Mouse (Mus musculus): Measurements from ENCODE around the gene Mllt10. TPM values are rescaled to one million over a fixed set of nuclear protein-coding genes. Genes with fewer than 3 reads are reported as not detected.

Gene Mllt10
- total and polyA plus RNA-seq, 2 experiments from 2014 or later: 27.4 to 31.3 TPM

GRCm38 (mm10) chr2:18139646-18140045 lies 84.6 kb downstream of the Mllt10 start:
- Histone ChIP-seq H3K4me3 (ENCODE audit: low read depth, low read length) (no peak overlapping the region), H3K9ac (no peak overlapping the region), H3K27ac (ENCODE audit: low read depth, low read length) (no peak overlapping the region), H3K4me2 (ENCODE audit: low read depth) (no peak overlapping the region), H3K36me3 (ENCODE audit: insufficient read depth) (peaks cover 15% of the 10 kb centered on the region; the same call in 1 of the 2 replicates), H3K27me3 (ENCODE audit: insufficient read depth, low read length) (no peaks in the 10 kb centered on the region), H3K9me3 (ENCODE audit: low read length) (no peaks in the 10 kb centered on the region), H3K4me1 (ENCODE audit: insufficient read depth) (no peaks in the 10 kb centered on the region)
- 97% methylated on average over 5 of the region's 5 CpGs for WGBS
- ATAC-seq: no peak
- no peak for DNase-seq
- TF ChIP-seq CTCF (IDR thresholded peaks at IDR 0.05; ENCODE audit: low read depth): no peak

DNA sequence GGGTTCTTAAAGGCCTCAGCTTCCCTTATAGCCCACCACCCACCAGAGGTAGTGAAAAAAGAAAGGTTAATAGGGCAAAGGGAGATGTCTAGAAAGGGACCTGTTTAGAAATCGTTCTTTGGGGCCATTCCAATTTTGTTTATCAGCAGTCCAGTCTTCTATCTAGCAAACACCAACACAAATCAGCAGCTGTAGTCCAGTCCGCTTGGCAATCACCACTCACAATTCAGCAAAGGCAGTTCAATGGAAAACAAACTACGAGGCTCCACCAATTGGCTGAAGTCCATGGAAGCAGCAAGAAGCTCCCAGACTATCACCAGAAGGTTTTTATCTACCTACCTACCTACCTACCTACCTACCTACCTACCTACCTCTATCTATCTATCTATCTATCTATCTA lies 101.1 kb downstream of the Mllt10 start:
- no peak for DNase-seq
- Histone ChIP-seq H3K36me3 (ENCODE audit: insufficient read depth) (peaks cover 4% of the 10 kb centered on the region; the same call in 1 of the 2 replicates), H3K9ac (no peak overlapping the region), H3K4me2 (ENCODE audit: low read depth) (no peak overlapping the region), H3K27ac (ENCODE audit: low read depth, low read length) (no peak overlapping the region), H3K9me3 (ENCODE audit: low read length) (no peaks in the 10 kb centered on the region), H3K27me3 (ENCODE audit: insufficient read depth, low read length) (no peaks in the 10 kb centered on the region), H3K4me3 (ENCODE audit: low read depth, low read length) (no peak overlapping the region), H3K4me1 (ENCODE audit: insufficient read depth) (no peaks in the 10 kb centered on the region)
- 82% methylated on average over 3 of the region's 3 CpGs for WGBS
- ATAC-seq: no peak
- TF ChIP-seq CTCF (IDR thresholded peaks at IDR 0.05; ENCODE audit: low read depth): no peak

DNA sequence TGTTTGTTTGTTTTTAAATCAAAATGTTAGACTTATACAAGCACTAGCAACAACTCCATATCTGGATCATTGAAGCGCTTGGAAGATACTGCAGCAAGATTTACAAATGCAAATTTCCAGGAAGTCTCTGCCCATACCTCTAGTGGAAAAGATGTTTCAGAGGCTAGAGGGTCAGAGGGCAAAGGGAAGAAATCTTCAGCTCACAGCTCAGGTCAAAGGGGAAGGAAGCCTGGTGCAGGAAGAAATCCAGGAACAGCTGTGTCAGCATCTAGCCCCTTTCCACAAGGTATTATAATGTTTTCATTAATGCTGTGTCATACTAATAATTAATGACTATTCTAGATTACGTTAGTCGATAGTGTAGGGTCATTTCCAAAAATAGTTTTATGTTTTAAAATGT lies 104.4 kb downstream of the Mllt10 start:
- ATAC-seq (no peak), DNase-seq (no peak)
- Histone ChIP-seq H3K27me3 (ENCODE audit: insufficient read depth, low read length) (no peaks in the 10 kb centered on the region), H3K9me3 (ENCODE audit: low read length) (no peaks in the 10 kb centered on the region), H3K36me3 (ENCODE audit: insufficient read depth) (peaks cover 10% of the 10 kb centered on the region), H3K4me1 (ENCODE audit: insufficient read depth) (no peaks in the 10 kb centered on the region), H3K27ac (ENCODE audit: low read depth, low read length) (no peak overlapping the region), H3K4me2 (ENCODE audit: low read depth) (no peak overlapping the region), H3K4me3 (ENCODE audit: low read depth, low read length) (no peak overlapping the region), H3K9ac (no peak overlapping the region)
- WGBS: 90% methylated on average over 3 of the region's 3 CpGs
- no peak for TF ChIP-seq CTCF (IDR thresholded peaks at IDR 0.05; ENCODE audit: low read depth)

GRCm38 (mm10) chr2:18160992-18161391 lies 106.0 kb downstream of the Mllt10 start:
- WGBS: 25% methylated on average over 5 of the region's 5 CpGs
- TF ChIP-seq CTCF (IDR thresholded peaks at IDR 0.05; ENCODE audit: low read depth): no peak
- no peak for ATAC-seq
- peak; percentile 9 for DNase-seq
- Histone ChIP-seq H3K4me2 (ENCODE audit: low read depth) (no peak overlapping the region), H3K9ac (no peak overlapping the region), H3K27me3 (ENCODE audit: insufficient read depth, low read length) (no peaks in the 10 kb centered on the region), H3K36me3 (ENCODE audit: insufficient read depth) (peaks cover 10% of the 10 kb centered on the region), H3K9me3 (ENCODE audit: low read length) (no peaks in the 10 kb centered on the region), H3K27ac (ENCODE audit: low read depth, low read length) (no peak overlapping the region), H3K4me1 (ENCODE audit: insufficient read depth) (no peaks in the 10 kb centered on the region), H3K4me3 (ENCODE audit: low read depth, low read length) (no peak overlapping the region)

DNA sequence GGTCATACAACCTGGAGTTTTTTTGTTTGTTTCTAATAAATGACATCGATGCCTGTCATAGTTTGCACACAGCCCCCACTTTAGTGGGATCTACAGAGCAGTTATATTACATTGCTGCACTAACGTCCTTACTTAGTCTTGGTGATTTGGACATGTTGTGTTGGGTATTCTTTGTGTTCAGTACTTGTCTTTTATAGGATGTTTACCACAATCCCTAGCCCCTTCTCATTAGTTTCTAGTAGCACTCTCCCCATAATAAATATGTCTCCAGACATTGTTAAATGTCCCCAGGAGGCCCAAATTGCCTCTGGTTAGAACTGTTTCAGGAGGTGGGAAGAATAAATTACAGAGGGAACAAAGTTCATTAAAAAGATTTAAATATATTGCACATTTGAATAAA lies 110.5 kb downstream of the Mllt10 start:
- TF ChIP-seq CTCF (IDR thresholded peaks at IDR 0.05; ENCODE audit: low read depth): no peak
- H3K4me3 ChIP-seq (ENCODE audit: low read depth, low read length): no peak overlapping the region
- peaks cover 6% of the 10 kb centered on the region for H3K36me3 ChIP-seq (ENCODE audit: insufficient read depth)
- no peak overlapping the region for H3K9ac ChIP-seq
- no peak overlapping the region for H3K4me2 ChIP-seq (ENCODE audit: low read depth)
- DNase-seq (no peak), ATAC-seq (no peak)
- 62% methylated on average over 2 of the region's 2 CpGs for WGBS
- H3K27me3 ChIP-seq (ENCODE audit: insufficient read depth, low read length): no peaks in the 10 kb centered on the region
- H3K4me1 ChIP-seq (ENCODE audit: insufficient read depth): no peaks in the 10 kb centered on the region
- H3K27ac ChIP-seq (ENCODE audit: low read depth, low read length): no peak overlapping the region
- no peaks in the 10 kb centered on the region for H3K9me3 ChIP-seq (ENCODE audit: low read length)

DNA sequence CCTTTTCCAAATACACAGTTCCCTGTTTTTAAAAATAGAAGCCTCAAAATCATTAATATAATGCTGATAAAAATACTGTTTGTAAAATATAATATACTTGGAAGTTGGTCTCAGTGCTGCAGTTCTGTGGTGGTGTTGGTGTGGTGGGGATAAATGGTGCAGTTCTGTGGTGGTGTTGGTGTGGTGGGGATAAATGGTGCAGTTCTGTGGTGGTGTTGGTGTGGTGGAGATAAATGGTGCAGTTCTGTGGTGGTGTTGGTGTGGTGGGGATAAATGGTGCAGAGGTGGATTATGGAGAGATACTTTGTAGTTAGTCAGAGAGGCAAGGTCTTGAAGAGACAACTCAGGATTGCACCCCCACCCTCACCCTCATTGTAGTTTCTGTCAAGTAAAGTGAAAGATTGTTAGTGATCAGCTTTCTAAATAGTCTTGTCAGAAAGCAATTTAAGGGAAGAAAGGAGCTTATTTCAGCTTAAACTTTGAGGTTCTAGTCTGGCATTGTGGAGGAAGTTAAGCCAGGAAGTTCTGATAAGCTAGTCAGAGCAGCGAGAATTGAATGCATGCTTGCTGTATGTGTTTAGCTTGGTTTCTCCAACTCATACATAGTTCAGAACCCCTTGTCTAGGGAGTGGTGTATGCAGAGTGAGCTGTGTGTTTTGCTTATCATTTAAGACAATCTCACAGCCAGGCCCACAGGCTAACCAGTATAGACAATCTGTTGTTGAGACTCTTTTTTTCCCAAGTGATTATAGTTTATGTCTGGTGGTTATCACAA lies 114.3 kb downstream of the Mllt10 start:
- ATAC-seq (no peak), DNase-seq (no peak)
- H3K27me3 ChIP-seq (ENCODE audit: insufficient read depth, low read length): no peaks in the 10 kb centered on the region
- no peak overlapping the region for H3K4me3 ChIP-seq (ENCODE audit: low read depth, low read length)
- no peak overlapping the region for H3K9ac ChIP-seq
- no peaks in the 10 kb centered on the region for H3K4me1 ChIP-seq (ENCODE audit: insufficient read depth)
- 74% methylated on average over 1 of the region's 1 CpGs for WGBS
- H3K9me3 ChIP-seq (ENCODE audit: low read length): no peaks in the 10 kb centered on the region
- H3K36me3 ChIP-seq (ENCODE audit: insufficient read depth): peaks cover 3% of the 10 kb centered on the region; the same call in 1 of the 2 replicates
- TF ChIP-seq CTCF (IDR thresholded peaks at IDR 0.05; ENCODE audit: low read depth): no peak
- H3K27ac ChIP-seq (ENCODE audit: low read depth, low read length): no peak overlapping the region
- no peak overlapping the region for H3K4me2 ChIP-seq (ENCODE audit: low read depth)

DNA sequence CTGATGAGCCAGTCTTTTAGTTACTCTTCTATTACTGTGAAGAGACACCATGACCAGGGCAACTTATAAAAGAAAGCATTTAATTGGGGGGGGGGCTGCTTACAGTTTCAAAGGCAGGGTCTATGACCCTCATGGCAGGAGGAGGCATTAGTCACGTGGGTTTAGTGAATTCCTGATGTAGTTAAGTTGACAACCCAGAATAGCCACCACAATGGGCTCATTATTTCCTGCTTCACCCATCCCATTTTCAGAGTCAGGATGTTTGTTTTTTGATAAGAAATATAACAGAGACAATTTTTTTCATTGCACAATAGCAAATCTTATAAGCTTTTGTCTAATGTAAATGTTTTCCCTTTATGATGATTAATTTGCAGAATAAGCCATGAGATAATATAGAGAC lies 120.2 kb downstream of the Mllt10 start:
- ATAC-seq (no peak), DNase-seq (no peak)
- Histone ChIP-seq H3K4me2 (ENCODE audit: low read depth) (no peak overlapping the region), H3K36me3 (ENCODE audit: insufficient read depth) (peaks cover 7% of the 10 kb centered on the region), H3K4me3 (ENCODE audit: low read depth, low read length) (no peak overlapping the region), H3K27ac (ENCODE audit: low read depth, low read length) (no peak overlapping the region), H3K9ac (no peak overlapping the region), H3K27me3 (ENCODE audit: insufficient read depth, low read length) (no peaks in the 10 kb centered on the region), H3K4me1 (ENCODE audit: insufficient read depth) (no peaks in the 10 kb centered on the region), H3K9me3 (ENCODE audit: low read length) (no peaks in the 10 kb centered on the region)
- WGBS: 36% methylated on average over 1 of the region's 1 CpGs
- no peak for TF ChIP-seq CTCF (IDR thresholded peaks at IDR 0.05; ENCODE audit: low read depth)
